Mouse (Mus musculus) lung, postnatal 0 days (tissue): ENCODE measurements around the gene Rbm38. TPM values are rescaled to one million over a fixed set of nuclear protein-coding genes. Genes with fewer than 3 reads are reported as not detected.

Source experiments
- ATAC-seq: fragments of 200-750 bp; cut with Nextera tagmentation; 2 replicates; pipeline ENCODE4 v1.8.0; 2017; ENCODE audit warnings: moderate library complexity
- DNase-seq: peaks from one replicate; pipeline ENCODE4 v3.0.0-alpha.2; 2016; ENCODE audit warnings: low spot score
- H3K27ac ChIP-seq: fragments of 300-500 bp; sonication (generic); 2 replicates; pipeline ENCODE4 v1.5.1; 2014; ENCODE audit warnings: antibody characterized with exemption, mild to moderate bottlenecking, low read length, mixed read lengths
- H3K27me3 ChIP-seq: fragments of 300-500 bp; sonication (generic); replicated peaks from 2 replicates; pipeline ENCODE4 v1.6.1; 2014; ENCODE audit warnings: low read length, mixed read lengths; ENCODE audit not compliant: insufficient read depth
- H3K36me3 ChIP-seq: fragments of 300-500 bp; sonication (generic); 2 replicates; pipeline ENCODE4 v1.6.1; 2014; ENCODE audit warnings: low read length, mixed read lengths; ENCODE audit not compliant: insufficient read depth
- H3K4me1 ChIP-seq: fragments of 300-500 bp; sonication (generic); 2 replicates; pipeline ENCODE4 v1.6.1; 2014; ENCODE audit warnings: antibody characterized with exemption, low read depth, low read length, mixed read lengths; ENCODE audit not compliant: insufficient read depth
- H3K4me2 ChIP-seq: fragments of 300-500 bp; sonication (generic); replicated peaks from 2 replicates; pipeline ENCODE4 v1.6.1; 2014; ENCODE audit warnings: low read depth, mild to moderate bottlenecking, low read length, moderate library complexity, mixed read lengths
- H3K4me3 ChIP-seq: fragments of 300-500 bp; sonication (generic); 2 replicates; pipeline ENCODE4 v1.5.1; 2014; ENCODE audit warnings: low read depth, low read length
- H3K9ac ChIP-seq: fragments of 300-500 bp; sonication (generic); replicated peaks from 2 replicates; pipeline ENCODE4 v1.6.1; 2014; ENCODE audit warnings: low read depth, mild to moderate bottlenecking
- H3K9me3 ChIP-seq: fragments of 300-500 bp; sonication (generic); 2 replicates; pipeline ENCODE4 v1.6.1; 2016; ENCODE audit warnings: low read length, mixed read lengths
- CTCF ChIP-seq: IDR thresholded peaks from 2 replicates; pipeline ENCODE4 v1.5.1; 2016; ENCODE audit warnings: antibody characterized with exemption, mild to moderate bottlenecking
- EP300 ChIP-seq: IDR thresholded peaks from 2 replicates; pipeline ENCODE4 v1.6.1; 2016; ENCODE audit warnings: antibody characterized with exemption, mild to moderate bottlenecking, control low read depth
- WGBS: fragments of 180-500 bp; shearing (Covaris S2); extraction: QIAGEN DNeasy Blood & Tissue Kit; methylation state at CpG from one replicate; pipeline ENCODE4 v1.1.7; 2014; 5-methylcytosine and 5-hydroxymethylcytosine counted together
- polyA plus RNA-seq: library from polyadenylated mRNA; unstranded; fragments of >200 nt; fragmentation: Nextera tagmentation; extraction: Ambion mirVana; gene quantifications from 2 replicates; pipeline ENCODE4 v1.2.1, GENCODE M21; 2015

The Rbm38 gene
- polyA plus RNA-seq, 1 experiment from 2014 or later, result 15.2 TPM

GRCm38 (mm10) chr2:173049231-173049630 lies 28.9 kb downstream of the Rbm38 start:
- ATAC-seq, result no peak
- Histone ChIP-seq H3K27ac (no peak overlapping the region), H3K9me3 (no peaks in the 10 kb centered on the region), H3K36me3 (no peaks in the 10 kb centered on the region), H3K9ac (no peak overlapping the region), H3K4me1 (no peaks in the 10 kb centered on the region), H3K4me2 (no peak overlapping the region), H3K27me3 (no peaks in the 10 kb centered on the region), H3K4me3 (no peak overlapping the region)
- TF ChIP-seq EP300, result no peak
- no peak for TF ChIP-seq CTCF
- 80% methylated on average over 3 of the region's 3 CpGs for WGBS
- no peak for DNase-seq

- Histone ChIP-seq H3K4me2 (no peak overlapping the region), H3K9ac (no peak overlapping the region), H3K36me3 (no peaks in the 10 kb centered on the region), H3K9me3 (no peaks in the 10 kb centered on the region), H3K27ac (no peak overlapping the region), H3K4me3 (no peak overlapping the region), H3K27me3 (no peaks in the 10 kb centered on the region), H3K4me1 (no peaks in the 10 kb centered on the region)
- no peak for DNase-seq
- TF ChIP-seq EP300 (no peak), CTCF (no peak)
- WGBS, result 47% methylated on average over 6 of the region's 6 CpGs
- ATAC-seq, result no peak
Observed at GRCm38 (mm10) chr2:173049817-173050216, 29.5 kb downstream of the Rbm38 start.

- no peak overlapping the region for H3K27ac ChIP-seq
- H3K9me3 ChIP-seq, result no peaks in the 10 kb centered on the region
- 46% methylated on average over 8 of the region's 8 CpGs for WGBS
- no peaks in the 10 kb centered on the region for H3K36me3 ChIP-seq
- TF ChIP-seq CTCF, result no peak; the same call in 1 of the 2 replicates
- TF ChIP-seq EP300, result no peak
- no peaks in the 10 kb centered on the region for H3K4me1 ChIP-seq
- ATAC-seq (no peak), DNase-seq (no peak)
- no peak overlapping the region for H3K9ac ChIP-seq
- H3K4me3 ChIP-seq, result no peak overlapping the region
- H3K27me3 ChIP-seq, result no peaks in the 10 kb centered on the region
- H3K4me2 ChIP-seq, result no peak overlapping the region
Observed at GRCm38 (mm10) chr2:173050604-173051382, 30.5 kb downstream of the Rbm38 start.

GRCm38 (mm10) chr2:173052881-173053280 lies 32.6 kb downstream of the Rbm38 start:
- whole genome bisulfite sequencing, result 90% methylated on average over 8 of the region's 8 CpGs
- ATAC-seq (no peak), DNase-seq (no peak)
- Histone ChIP-seq H3K4me2 (no peak overlapping the region), H3K27me3 (no peaks in the 10 kb centered on the region), H3K4me3 (no peak overlapping the region), H3K27ac (no peak overlapping the region), H3K36me3 (no peaks in the 10 kb centered on the region), H3K9ac (no peak overlapping the region), H3K4me1 (no peaks in the 10 kb centered on the region), H3K9me3 (no peaks in the 10 kb centered on the region)
- TF ChIP-seq EP300, result no peak
- no peak for TF ChIP-seq CTCF

- no peak overlapping the region for H3K27ac ChIP-seq
- no peaks in the 10 kb centered on the region for H3K9me3 ChIP-seq
- no peak overlapping the region for H3K9ac ChIP-seq
- DNase-seq (no peak), ATAC-seq (no peak)
- no peak overlapping the region for H3K4me3 ChIP-seq
- 60% methylated on average over 6 of the region's 6 CpGs for WGBS
- no peaks in the 10 kb centered on the region for H3K4me1 ChIP-seq
- H3K4me2 ChIP-seq, result no peak overlapping the region
- no peak for TF ChIP-seq CTCF
- no peak for TF ChIP-seq EP300
- H3K27me3 ChIP-seq, result no peaks in the 10 kb centered on the region
- H3K36me3 ChIP-seq, result no peaks in the 10 kb centered on the region
Observed at GRCm38 (mm10) chr2:173053846-173054245, 33.5 kb downstream of the Rbm38 start.

GRCm38 (mm10) chr2:173056303-173056881 lies 36.1 kb downstream of the Rbm38 start:
- H3K27me3 ChIP-seq, result no peaks in the 10 kb centered on the region
- ATAC-seq, result no peak
- no peaks in the 10 kb centered on the region for H3K36me3 ChIP-seq
- TF ChIP-seq EP300 (no peak), CTCF (no peak)
- H3K4me3 ChIP-seq, result no peak overlapping the region
- 69% methylated on average over 10 of the region's 10 CpGs for WGBS
- no peak for DNase-seq
- H3K4me2 ChIP-seq, result no peak overlapping the region
- H3K4me1 ChIP-seq, result 0 out of 2 replicates have a peak, but pooled peaks cover 5% of the 10 kb centered on the region
- H3K9ac ChIP-seq, result no peak overlapping the region
- no peak overlapping the region for H3K27ac ChIP-seq
- no peaks in the 10 kb centered on the region for H3K9me3 ChIP-seq
